Mouse (Mus musculus): ENCODE data around the gene Tmem8.

- TF ChIP-seq POLR2A (IDR thresholded peaks at IDR 0.05; ENCODE audit: control insufficient read depth, low read depth, low read length) (no peak), CTCF (IDR thresholded peaks at IDR 0.05; ENCODE audit: control insufficient read depth, insufficient read depth, insufficient replicate concordance, low read depth, low read length) (no peak)
These were observed 18.1 kb downstream of the Tmem8 start for GRCm38 (mm10) chr17:26131062-26131732.
